Mouse (Mus musculus) limb, embryonic 13.5 days (tissue): ENCODE data around the gene Gbf1. TPM values are rescaled to one million over a fixed set of nuclear protein-coding genes. Genes with fewer than 3 reads are reported as not detected.

Experiments used
- ATAC-seq: fragments of 200-750 bp; cut with Nextera tagmentation; 2 replicates; pipeline ENCODE4 v1.8.0; 2017; ENCODE audit warnings: low read depth, moderate number of reproducible peaks, moderate TSS enrichment; ENCODE audit not compliant: low FRiP score
- H3K27ac ChIP-seq: fragments of 300-500 bp; sonication (generic); 2 replicates; pipeline ENCODE4 v1.5.1; 2015; ENCODE audit warnings: inconsistent platforms, mild to moderate bottlenecking, moderate library complexity
- H3K27me3 ChIP-seq: fragments of 300-500 bp; sonication (generic); 2 replicates; pipeline ENCODE4 v1.6.1; 2015; ENCODE audit warnings: mild to moderate bottlenecking, inconsistent platforms
- H3K36me3 ChIP-seq: fragments of 300-500 bp; sonication (generic); 2 replicates; pipeline ENCODE4 v1.6.1; 2015; ENCODE audit warnings: inconsistent platforms, mild to moderate bottlenecking, moderate library complexity
- H3K4me1 ChIP-seq: fragments of 300-500 bp; sonication (generic); 2 replicates; pipeline ENCODE4 v1.6.1; 2015; ENCODE audit warnings: inconsistent platforms
- H3K4me2 ChIP-seq: fragments of 300-500 bp; sonication (generic); replicated peaks from 2 replicates; pipeline ENCODE4 v1.6.1; 2015; ENCODE audit warnings: inconsistent platforms, mild to moderate bottlenecking, moderate library complexity
- H3K4me3 ChIP-seq: fragments of 300-500 bp; sonication (generic); 2 replicates; pipeline ENCODE4 v1.5.1; 2015; ENCODE audit warnings: moderate library complexity, mild to moderate bottlenecking, inconsistent platforms
- H3K9ac ChIP-seq: fragments of 300-500 bp; sonication (generic); 2 replicates; pipeline ENCODE4 v1.6.1; 2015; ENCODE audit warnings: mild to moderate bottlenecking, inconsistent platforms
- H3K9me3 ChIP-seq: fragments of 300-500 bp; sonication (generic); 2 replicates; pipeline ENCODE4 v1.6.1; 2016; ENCODE audit warnings: inconsistent platforms
- WGBS: fragments of 180-500 bp; shearing (Covaris S2); methylation state at CpG from one replicate; pipeline ENCODE4 v1.1.7; 2015; 5-methylcytosine and 5-hydroxymethylcytosine counted together
- polyA plus RNA-seq: library from polyadenylated mRNA; unstranded; fragments of >200 nt; fragmentation: Nextera tagmentation; extraction: Ambion mirVana; gene quantifications from 2 replicates; pipeline ENCODE4 v1.2.1, GENCODE M21; 2015

Gene Gbf1
- polyA plus RNA-seq, 1 experiment from 2014 or later = 73.6 TPM

- Histone ChIP-seq H3K9me3 (no peaks in the 10 kb centered on the region), H3K4me2 (no peak overlapping the region), H3K27ac (no peak overlapping the region), H3K27me3 (no peaks in the 10 kb centered on the region), H3K36me3 (peaks cover 3% of the 10 kb centered on the region; the same call in 1 of the 2 replicates), H3K9ac (no peak overlapping the region), H3K4me1 (peaks cover 2% of the 10 kb centered on the region; the same call in 1 of the 2 replicates), H3K4me3 (no peak overlapping the region)
- WGBS = 86% methylated on average over 2 of the region's 2 CpGs
- ATAC-seq = no peak
Observed at GRCm38 (mm10) chr19:46234450-46234849, 82.1 kb downstream of the Gbf1 start.

GRCm38 (mm10) chr19:46236658-46237057 is 84.3 kb downstream of the Gbf1 start:
- ATAC-seq = no peak
- 91% methylated on average over 5 of the region's 5 CpGs for WGBS
- peaks cover 3% of the 10 kb centered on the region; the same call in 1 of the 2 replicates for H3K36me3 ChIP-seq
- H3K4me1 ChIP-seq = peaks cover 15% of the 10 kb centered on the region
- no peaks in the 10 kb centered on the region for H3K9me3 ChIP-seq
- H3K4me2 ChIP-seq = no peak overlapping the region
- no peaks in the 10 kb centered on the region for H3K27me3 ChIP-seq
- no peak overlapping the region for H3K4me3 ChIP-seq
- no peak overlapping the region for H3K27ac ChIP-seq
- H3K9ac ChIP-seq = no peak overlapping the region

DNA sequence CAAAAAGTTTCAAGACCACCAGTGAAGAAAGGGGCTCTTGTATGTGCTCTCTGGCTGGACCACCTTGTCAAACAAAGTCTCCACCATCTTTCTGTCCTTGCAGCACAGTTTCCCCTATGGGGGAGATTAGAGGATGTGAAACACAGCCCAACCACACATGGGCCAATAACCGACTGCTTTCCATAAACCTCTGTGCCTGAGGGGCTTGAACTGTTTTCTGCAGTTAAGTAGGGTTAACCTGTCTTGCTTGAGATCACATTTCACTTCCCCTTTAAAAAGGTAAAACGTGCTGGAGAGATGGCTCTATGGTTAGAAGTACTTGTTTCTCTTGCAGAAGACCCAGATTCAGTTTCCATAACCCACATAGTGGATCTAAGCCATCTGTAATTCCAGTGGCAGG is 87.9 kb downstream of the Gbf1 start:
- 3% methylated on average over 2 of the region's 2 CpGs for WGBS
- Histone ChIP-seq H3K9me3 (no peaks in the 10 kb centered on the region), H3K36me3 (no peaks in the 10 kb centered on the region), H3K27ac (no peak overlapping the region), H3K4me2 (no peak overlapping the region), H3K4me1 (peaks cover 15% of the 10 kb centered on the region), H3K9ac (no peak overlapping the region), H3K27me3 (no peaks in the 10 kb centered on the region), H3K4me3 (no peak overlapping the region)
- ATAC-seq = no peak

- H3K27me3 ChIP-seq = no peaks in the 10 kb centered on the region
- H3K36me3 ChIP-seq = peaks cover 10% of the 10 kb centered on the region
- 67% methylated on average over 5 of the region's 5 CpGs for WGBS
- ATAC-seq = no peak
- H3K4me2 ChIP-seq = no peak overlapping the region
- no peak overlapping the region for H3K27ac ChIP-seq
- no peak overlapping the region for H3K4me3 ChIP-seq
- H3K9ac ChIP-seq = no peak overlapping the region
- H3K9me3 ChIP-seq = no peaks in the 10 kb centered on the region
- peaks cover 15% of the 10 kb centered on the region for H3K4me1 ChIP-seq
Observed at GRCm38 (mm10) chr19:46242416-46242815, 90.1 kb downstream of the Gbf1 start.

DNA sequence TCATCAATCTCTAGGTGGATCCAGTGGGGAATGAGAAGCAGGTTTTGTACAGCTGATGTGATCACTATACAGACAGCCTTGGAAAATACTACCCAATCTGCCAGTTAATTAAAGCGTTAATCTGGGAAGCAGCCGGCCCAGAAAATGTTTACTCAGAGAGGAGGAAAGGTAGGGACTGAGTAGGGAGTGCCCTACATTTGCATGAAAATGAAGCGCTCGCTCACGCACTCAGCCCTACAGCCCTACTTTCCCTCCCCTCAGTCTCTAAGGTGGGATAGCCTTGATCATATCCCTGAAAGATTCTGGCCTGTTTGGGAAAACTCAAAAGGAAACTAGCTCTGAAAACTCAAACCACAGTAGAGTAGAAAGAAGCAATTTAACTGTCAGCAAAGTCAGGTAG is 92.3 kb downstream of the Gbf1 start:
- WGBS = 38% methylated on average over 5 of the region's 5 CpGs
- ATAC-seq = no peak
- Histone ChIP-seq H3K4me3 (no peak overlapping the region), H3K4me1 (peaks cover 11% of the 10 kb centered on the region), H3K4me2 (no peak overlapping the region), H3K36me3 (peaks cover 14% of the 10 kb centered on the region), H3K9ac (no peak overlapping the region), H3K27ac (no peak overlapping the region), H3K9me3 (no peaks in the 10 kb centered on the region), H3K27me3 (no peaks in the 10 kb centered on the region)

- Histone ChIP-seq H3K4me2 (no peak overlapping the region), H3K27ac (no peak overlapping the region), H3K9me3 (no peaks in the 10 kb centered on the region), H3K4me1 (no peaks in the 10 kb centered on the region), H3K27me3 (no peaks in the 10 kb centered on the region), H3K4me3 (no peak overlapping the region), H3K36me3 (peaks cover 27% of the 10 kb centered on the region), H3K9ac (no peak overlapping the region)
- WGBS = 24% methylated on average over 7 of the region's 7 CpGs
- ATAC-seq = no peak
Observed at GRCm38 (mm10) chr19:46248991-46249390, 96.7 kb downstream of the Gbf1 start.

GRCm38 (mm10) chr19:46254163-46254752 is 101.9 kb downstream of the Gbf1 start:
- no peak overlapping the region for H3K4me3 ChIP-seq
- no peak for ATAC-seq
- H3K27me3 ChIP-seq = no peaks in the 10 kb centered on the region
- H3K4me1 ChIP-seq = no peaks in the 10 kb centered on the region
- peaks cover 52% of the 10 kb centered on the region for H3K36me3 ChIP-seq
- 38% methylated on average over 7 of the region's 7 CpGs for WGBS
- no peak overlapping the region for H3K9ac ChIP-seq
- H3K4me2 ChIP-seq = no peak overlapping the region
- H3K27ac ChIP-seq = no peak overlapping the region
- H3K9me3 ChIP-seq = no peaks in the 10 kb centered on the region

DNA sequence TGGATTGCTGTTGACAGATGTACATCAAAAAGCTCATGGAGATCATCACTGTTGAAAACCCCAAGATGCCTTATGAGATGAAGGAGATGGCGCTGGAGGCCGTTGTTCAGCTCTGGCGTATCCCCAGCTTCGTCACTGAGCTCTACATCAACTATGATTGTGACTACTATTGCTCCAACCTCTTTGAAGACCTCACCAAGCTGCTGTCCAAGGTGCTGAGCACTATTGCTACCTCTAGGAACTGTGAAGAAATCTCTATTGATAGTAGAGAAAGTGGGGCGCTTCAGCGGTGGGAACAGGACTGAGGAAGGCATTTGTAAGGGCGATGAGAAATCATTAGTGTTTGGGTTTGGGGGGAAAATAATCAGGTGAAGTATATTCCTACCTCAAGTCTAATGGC is 112.5 kb downstream of the Gbf1 start:
- Histone ChIP-seq H3K4me2 (no peak overlapping the region), H3K27me3 (no peaks in the 10 kb centered on the region), H3K4me1 (no peaks in the 10 kb centered on the region), H3K27ac (no peak overlapping the region), H3K9me3 (no peaks in the 10 kb centered on the region), H3K4me3 (no peak overlapping the region), H3K9ac (no peak overlapping the region), H3K36me3 (peaks cover 100% of the 10 kb centered on the region)
- 92% methylated on average over 7 of the region's 7 CpGs for WGBS
- no peak for ATAC-seq

DNA sequence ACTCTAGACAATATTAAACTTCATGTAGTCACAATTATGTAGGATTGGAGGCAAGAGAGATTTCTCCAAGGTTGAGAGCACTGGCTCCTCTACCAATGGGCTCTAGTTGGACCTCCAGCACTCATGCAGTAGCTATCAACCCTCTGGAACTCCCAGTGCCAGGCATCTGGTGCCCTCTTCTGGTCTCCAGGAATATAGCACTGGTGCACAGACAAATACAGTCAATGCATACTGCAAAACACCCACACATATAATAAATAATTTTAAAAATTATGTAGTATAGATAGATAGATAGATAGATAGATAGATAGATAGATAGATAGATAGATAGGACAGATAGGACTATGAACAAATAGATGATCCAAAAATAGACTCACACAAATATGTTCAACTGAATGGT is 123.0 kb downstream of the Gbf1 start:
- Histone ChIP-seq H3K4me3 (no peak overlapping the region), H3K27me3 (no peaks in the 10 kb centered on the region), H3K9ac (no peak overlapping the region), H3K4me2 (no peak overlapping the region), H3K27ac (no peak overlapping the region), H3K4me1 (no peaks in the 10 kb centered on the region), H3K9me3 (no peaks in the 10 kb centered on the region), H3K36me3 (peaks cover 74% of the 10 kb centered on the region)
- no peak for ATAC-seq

DNA sequence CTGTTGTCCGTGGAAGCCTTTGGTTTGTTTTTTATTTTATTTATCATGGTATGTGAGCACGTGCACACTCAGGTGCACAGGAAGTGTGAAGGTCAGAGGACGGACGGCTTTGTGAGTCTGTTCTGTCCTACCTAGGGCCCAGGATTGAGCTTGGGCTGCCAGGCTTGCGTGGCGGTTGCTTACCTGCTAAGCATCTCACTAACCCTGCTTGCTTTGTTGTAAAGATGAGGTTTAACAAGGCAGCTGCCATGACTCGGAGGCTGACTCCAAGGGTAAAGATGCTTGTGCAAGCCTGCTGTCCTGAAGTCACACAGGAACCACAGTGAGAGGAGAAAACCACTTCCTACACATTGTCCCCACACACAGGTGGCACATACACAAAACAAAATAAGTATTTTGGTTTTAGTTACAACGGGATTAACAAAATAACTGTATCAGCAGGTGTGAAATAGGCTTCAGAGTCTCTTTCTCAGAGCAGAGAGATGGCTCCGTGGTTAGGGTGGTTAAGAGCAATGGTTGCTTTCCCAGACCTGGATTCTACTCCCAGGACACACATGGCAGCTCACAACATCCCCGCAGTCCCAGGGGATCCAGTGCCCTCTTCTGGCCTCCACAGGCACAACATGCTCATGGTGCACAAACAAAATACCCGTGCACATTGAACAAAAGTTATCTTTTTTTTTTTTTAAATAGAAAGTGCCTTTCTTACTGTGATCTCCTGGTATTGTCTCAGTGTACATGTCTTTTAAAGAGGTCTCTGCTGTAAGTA is 130.0 kb downstream of the Gbf1 start:
- H3K9ac ChIP-seq = no peak overlapping the region
- no peaks in the 10 kb centered on the region for H3K27me3 ChIP-seq
- H3K9me3 ChIP-seq = no peaks in the 10 kb centered on the region
- H3K4me1 ChIP-seq = no peaks in the 10 kb centered on the region
- H3K27ac ChIP-seq = no peak overlapping the region
- ATAC-seq = no peak
- H3K36me3 ChIP-seq = peaks cover 87% of the 10 kb centered on the region
- WGBS = 92% methylated on average over 11 of the region's 11 CpGs
- H3K4me2 ChIP-seq = no peak overlapping the region
- H3K4me3 ChIP-seq = no peak overlapping the region

- H3K9ac ChIP-seq = no peak overlapping the region
- H3K27me3 ChIP-seq = no peaks in the 10 kb centered on the region
- H3K4me2 ChIP-seq = no peak overlapping the region
- H3K36me3 ChIP-seq = peaks cover 81% of the 10 kb centered on the region
- H3K27ac ChIP-seq = no peak overlapping the region
- no peaks in the 10 kb centered on the region for H3K9me3 ChIP-seq
- no peak overlapping the region for H3K4me3 ChIP-seq
- no peaks in the 10 kb centered on the region for H3K4me1 ChIP-seq
- ATAC-seq = no peak
- 94% methylated on average over 4 of the region's 4 CpGs for WGBS
Observed at GRCm38 (mm10) chr19:46284686-46285085, 132.4 kb downstream of the Gbf1 start.

- Histone ChIP-seq H3K27me3 (no peaks in the 10 kb centered on the region), H3K4me3 (no peak overlapping the region), H3K36me3 (peaks cover 71% of the 10 kb centered on the region), H3K9me3 (no peaks in the 10 kb centered on the region), H3K27ac (no peak overlapping the region), H3K4me2 (no peak overlapping the region), H3K4me1 (no peaks in the 10 kb centered on the region), H3K9ac (no peak overlapping the region)
- ATAC-seq = no peak
- WGBS = 83% methylated on average over 7 of the region's 7 CpGs
Observed at GRCm38 (mm10) chr19:46285631-46286030, 133.3 kb downstream of the Gbf1 start.

- 87% methylated on average over 6 of the region's 6 CpGs for WGBS
- Histone ChIP-seq H3K9me3 (no peaks in the 10 kb centered on the region), H3K27me3 (no peaks in the 10 kb centered on the region), H3K4me2 (no peak overlapping the region), H3K9ac (no peak overlapping the region), H3K4me1 (no peaks in the 10 kb centered on the region), H3K27ac (no peak overlapping the region), H3K4me3 (no peak overlapping the region), H3K36me3 (peaks cover 67% of the 10 kb centered on the region)
- no peak for ATAC-seq
Observed at GRCm38 (mm10) chr19:46286047-46286446, 133.7 kb downstream of the Gbf1 start.
